Mouse (Mus musculus): ENCODE data around the gene Stxbp2.
A peak's percentile ranks its signal among the peaks of the same experiment; 100 is the strongest.
"Not testable (repeated sequence)": the region's sequence is repeated elsewhere in the genome, so short reads cannot be mapped to it uniquely, and the experiment has no call there.

Gene Stxbp2

GRCm38 (mm10) chr8:3630647-3631477 lies at the start of gene Stxbp2:
Stxbp2 (plus strand) TSS chr8:3630955.
- peak; percentile 87 for DNase-seq

- DNase-seq = not testable (repeated sequence)
These were observed 48.8 kb upstream of the Stxbp2 start for GRCm38 (mm10) chr8:3581961-3582360.

- no peak for DNase-seq
These were observed 44.3 kb upstream of the Stxbp2 start for GRCm38 (mm10) chr8:3586452-3586851.

GRCm38 (mm10) chr8:3586993-3587390 lies 43.8 kb upstream of the Stxbp2 start, which contains the start of gene Camsap3:
Camsap3 (plus strand) TSS chr8:3587293.
- no peak for DNase-seq

GRCm38 (mm10) chr8:3587391-3588257 lies 43.1 kb upstream of the Stxbp2 start:
- peak; percentile 16 for DNase-seq

GRCm38 (mm10) chr8:3588258-3588633 lies 42.5 kb upstream of the Stxbp2 start:
- no peak for DNase-seq

GRCm38 (mm10) chr8:3593470-3593869 lies 37.3 kb upstream of the Stxbp2 start:
- DNase-seq = no peak

- no peak for DNase-seq
These were observed 36.3 kb upstream of the Stxbp2 start for GRCm38 (mm10) chr8:3594466-3594865.

GRCm38 (mm10) chr8:3598054-3598453 lies 32.7 kb upstream of the Stxbp2 start:
- no peak for DNase-seq

- no peak for DNase-seq
These were observed 31.5 kb upstream of the Stxbp2 start for GRCm38 (mm10) chr8:3599219-3599618.

- no peak for DNase-seq
These were observed 30.4 kb upstream of the Stxbp2 start for GRCm38 (mm10) chr8:3600401-3600800.

GRCm38 (mm10) chr8:3603439-3603838 lies 27.3 kb upstream of the Stxbp2 start:
- DNase-seq = no peak

GRCm38 (mm10) chr8:3606593-3606992 lies 24.2 kb upstream of the Stxbp2 start:
- DNase-seq = no peak

GRCm38 (mm10) chr8:3607822-3608221 lies 22.9 kb upstream of the Stxbp2 start:
- no peak for DNase-seq

- no peak for DNase-seq
These were observed 21.5 kb upstream of the Stxbp2 start for GRCm38 (mm10) chr8:3609046-3609815.

- DNase-seq = no peak
These were observed 21.0 kb upstream of the Stxbp2 start for GRCm38 (mm10) chr8:3609816-3610150.

GRCm38 (mm10) chr8:3621199-3621970 lies 9.4 kb upstream of the Stxbp2 start, which contains the start of the genes Xab2 and Pet100:
Xab2 (minus strand) TSS chr8:3621316.
Pet100 (plus strand) TSS chr8:3621548.
- peak; percentile 97 for DNase-seq

- no peak for DNase-seq
These were observed 8.6 kb upstream of the Stxbp2 start for GRCm38 (mm10) chr8:3622119-3622518.

GRCm38 (mm10) chr8:3625445-3625844 lies 5.3 kb upstream of the Stxbp2 start, which contains the start of gene Pcp2:
Pcp2 (minus strand) TSS chr8:3625545.
- no peak for DNase-seq

GRCm38 (mm10) chr8:3626971-3627370 lies 3.8 kb upstream of the Stxbp2 start:
- no peak for DNase-seq

GRCm38 (mm10) chr8:3628014-3628413 lies 2.7 kb upstream of the Stxbp2 start:
- peak; percentile 28 for DNase-seq

GRCm38 (mm10) chr8:3631478-3631875 lies 722 bp downstream of the Stxbp2 start:
- peak; percentile 14 for DNase-seq
